ENCODE assay signal across 18 mouse cellular contexts in the genomic region with DNA sequence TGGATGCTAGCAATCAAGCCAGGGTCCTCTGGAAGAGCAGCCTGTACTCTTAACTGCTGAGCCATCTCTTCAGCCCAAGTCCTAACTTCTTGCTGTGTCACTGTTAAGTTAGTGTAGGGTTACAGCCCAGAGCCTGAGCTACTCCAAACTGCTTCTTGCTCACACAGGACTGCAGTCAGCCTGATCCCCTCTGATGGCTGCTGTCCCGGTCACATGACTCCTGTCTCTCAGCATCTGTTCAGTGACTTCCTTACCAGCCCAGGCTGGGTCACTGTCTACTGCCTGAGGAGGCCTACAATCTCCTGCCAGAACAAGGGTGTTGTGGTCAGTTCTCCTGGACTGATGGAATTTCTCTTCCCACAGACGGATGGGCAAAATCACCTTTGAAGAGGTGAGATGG. TPM values are rescaled to one million over a fixed set of nuclear protein-coding genes. Genes with fewer than 3 reads are reported as not detected.
DNase-seq lines count a peak whose midpoint lies in the region; ATAC-seq and TF ChIP-seq lines count a peak whose summit lies in the region.
"Had no signal": no experiment of that assay in that cellular context is flagged by ENCODE, and none has a peak within 500 bp of the region (broad histone marks: within the 10 kb centered on the region; RNA-seq: fewer than 3 reads in every experiment).

No protein-coding gene starts in this region.

- peak; percentile 58 for DNase-seq in gastrocnemius, adult 2 months
- no peak for DNase-seq in gastrocnemius, postnatal 36 days
- peak; percentile 35 for DNase-seq in thymus, adult 2 months
- no peak for DNase-seq in thymus, postnatal 25 days
- DNase-seq in embryonic facial prominence, embryonic 11.5 days (ENCODE audit: low spot score): peak; percentile 28
- no peak for DNase-seq in cerebellum, adult 8-10 months
- no peak for DNase-seq in urinary bladder, postnatal 36 days (ENCODE audit: low spot score in 2 of 2)
- DNase-seq: adrenal gland, postnatal 36 days; cerebellum, adult 11 months; gastrocnemius, postnatal 10 days; kidney, adult 8-10 months; liver, embryonic 13.5 days had no signal

- ATAC-seq in embryonic facial prominence, embryonic 11.5 days (replicated peaks; ENCODE audit: insufficient number of reproducible peaks, low FRiP score, low TSS enrichment, low read depth): no peak
- ATAC-seq: midbrain, embryonic 16.5 days had no signal

- no peak for TF ChIP-seq POLR2A in thymus, adult 2 months (IDR thresholded peaks at IDR 0.05; ENCODE audit: control insufficient read depth, extremely low read depth, insufficient read depth, low read length, poor library complexity)
- TF ChIP-seq POLR2A in small intestine, adult 2 months (IDR thresholded peaks at IDR 0.05; ENCODE audit: low read depth, low read length): no peak

- H3K9me3 ChIP-seq in embryonic facial prominence, embryonic 11.5 days (replicated peaks; ENCODE audit: control insufficient read depth, low read length): no peaks in the 10 kb centered on the region
- H3K9me3 ChIP-seq: forebrain, embryonic 10.5 days; heart, embryonic 15.5 days; hindbrain, embryonic 13.5 days; liver, embryonic 13.5 days had no signal

- no peaks in the 10 kb centered on the region for H3K36me3 ChIP-seq in thymus, adult 2 months (ENCODE audit: control insufficient read depth, insufficient read depth, low read length)
- H3K36me3 ChIP-seq in embryonic facial prominence, embryonic 11.5 days (replicated peaks; ENCODE audit: control insufficient read depth, insufficient read depth, low read depth, low read length): no peaks in the 10 kb centered on the region
- H3K36me3 ChIP-seq in small intestine, adult 2 months (ENCODE audit: control insufficient read depth, insufficient read depth, low read length): no peaks in the 10 kb centered on the region
- H3K36me3 ChIP-seq: forebrain, embryonic 10.5 days; heart, embryonic 15.5 days; hindbrain, embryonic 13.5 days; liver, embryonic 13.5 days had no signal

- H3K27ac ChIP-seq in gastrocnemius, adult 2 months: no peak overlapping the region
- peak overlapping the region; percentile 58 for H3K27ac ChIP-seq in thymus, adult 2 months (ENCODE audit: control insufficient read depth, insufficient read depth, low read length)
- H3K27ac ChIP-seq in embryonic facial prominence, embryonic 11.5 days (replicated peaks; ENCODE audit: low read depth, low read length): no peak overlapping the region
- peak overlapping the region; percentile 0; the same call in 1 of the 2 replicates for H3K27ac ChIP-seq in small intestine, adult 2 months (ENCODE audit: insufficient read depth, low read depth, low read length)
- H3K27ac ChIP-seq: forebrain, embryonic 10.5 days; heart, embryonic 15.5 days; hindbrain, embryonic 13.5 days; layer of hippocampus, adult 2 months; liver, embryonic 13.5 days had no signal

- H3K4me2 ChIP-seq in embryonic facial prominence, embryonic 11.5 days (ENCODE audit: low read depth, low read length): no peak overlapping the region
- H3K4me2 ChIP-seq: heart, embryonic 15.5 days; hindbrain, embryonic 13.5 days; liver, embryonic 13.5 days had no signal

- 44% methylated on average over 2 of the region's 2 CpGs for WGBS in thymus, adult 2 months
- 69% methylated on average over 2 of the region's 2 CpGs for WGBS in embryonic facial prominence, embryonic 11.5 days
- 62% methylated on average over 2 of the region's 2 CpGs for WGBS in small intestine, adult 2 months

- H3K4me3 ChIP-seq in gastrocnemius, adult 2 months: no peak overlapping the region
- H3K4me3 ChIP-seq in thymus, adult 2 months (ENCODE audit: control insufficient read depth, insufficient read depth, low read length): no peak overlapping the region
- H3K4me3 ChIP-seq in embryonic facial prominence, embryonic 11.5 days (ENCODE audit: low read depth, low read length): no peak overlapping the region
- no peak overlapping the region for H3K4me3 ChIP-seq in small intestine, adult 2 months (ENCODE audit: low read depth, low read length)
- H3K4me3 ChIP-seq: forebrain, embryonic 10.5 days; heart, embryonic 15.5 days; hindbrain, embryonic 13.5 days; layer of hippocampus, adult 2 months; liver, embryonic 13.5 days had no signal

- no peak for TF ChIP-seq CTCF in gastrocnemius, adult 2 months (IDR thresholded peaks at IDR 0.05)
- no peak for TF ChIP-seq CTCF in thymus, adult 2 months (IDR thresholded peaks at IDR 0.05; ENCODE audit: borderline replicate concordance, control insufficient read depth, extremely low read depth, insufficient read depth, low read length, poor library complexity)
- TF ChIP-seq CTCF in small intestine, adult 2 months (IDR thresholded peaks at IDR 0.05; ENCODE audit: extremely low read depth, insufficient read length, insufficient replicate concordance, low read depth, low read length): no peak

- intact Hi-C loops in gastrocnemius, adult 2 months (cut with DNase I): no loop called here
- intact Hi-C loops in gastrocnemius, postnatal 36 days (cut with DNase I): no loop called here

- no peaks in the 10 kb centered on the region for H3K27me3 ChIP-seq in thymus, adult 2 months (ENCODE audit: control insufficient read depth, insufficient read depth, low read length)
- no peaks in the 10 kb centered on the region for H3K27me3 ChIP-seq in embryonic facial prominence, embryonic 11.5 days (ENCODE audit: control insufficient read depth, insufficient read depth, low read length)
- H3K27me3 ChIP-seq in small intestine, adult 2 months (ENCODE audit: control insufficient read depth, insufficient read depth, low read length): no peaks in the 10 kb centered on the region; the same call in 1 of the 2 replicates
- H3K27me3 ChIP-seq: heart, embryonic 15.5 days; hindbrain, embryonic 13.5 days had no signal

- peaks cover 60% of the 10 kb centered on the region for H3K4me1 ChIP-seq in thymus, adult 2 months (replicated peaks; ENCODE audit: control insufficient read depth, insufficient read depth, low read length)
- H3K4me1 ChIP-seq in embryonic facial prominence, embryonic 11.5 days (ENCODE audit: control insufficient read depth, insufficient read depth, low read length): no peaks in the 10 kb centered on the region
- H3K4me1 ChIP-seq in small intestine, adult 2 months (ENCODE audit: control insufficient read depth, insufficient read depth, insufficient read length, low read length): peaks cover 2% of the 10 kb centered on the region; the same call in 1 of the 2 replicates
- H3K4me1 ChIP-seq: forebrain, embryonic 10.5 days; heart, embryonic 15.5 days; hindbrain, embryonic 13.5 days; liver, embryonic 13.5 days had no signal

- no peak overlapping the region for H3K9ac ChIP-seq in embryonic facial prominence, embryonic 11.5 days (replicated peaks; ENCODE audit: low read length)
- H3K9ac ChIP-seq: heart, embryonic 15.5 days; hindbrain, embryonic 13.5 days; liver, embryonic 13.5 days had no signal

RNA-seq across cellular contexts. Expression of a gene that starts 18.9 kb away (rescaled TPM):
- 1 to 10 TPM in 1 of 2 experiments, under 1 TPM in 1; 0.43 to 1.1 TPM for total RNA-seq in gastrocnemius, adult 2 months (2021)
- total RNA-seq in gastrocnemius, postnatal 36 days (2021): under 1 TPM; 0.38 to 0.57 TPM
- polyA plus RNA-seq in thymus, adult 2 months (2012; rRNA removed): 56.8 and 57.5 TPM in 2 replicates
- 0.08 and 0.14 TPM in 2 replicates for polyA plus RNA-seq in embryonic facial prominence, embryonic 11.5 days (2014; fragmentation: Nextera tagmentation; extraction: Ambion mirVana)
- 3.4 and 7.4 TPM in 2 replicates for polyA plus RNA-seq in small intestine, adult 2 months (2012; rRNA removed)

RNA-seq across cellular contexts. Expression of a gene that starts 29.0 kb away (rescaled TPM):
- total RNA-seq in gastrocnemius, adult 2 months (2021): 100 to 1,000 TPM; 111 to 117 TPM
- 100 to 1,000 TPM in 1 of 2 experiments, 10 to 100 TPM in 1; 93.3 to 102 TPM for total RNA-seq in gastrocnemius, postnatal 36 days (2021)
- 198 and 218 TPM in 2 replicates for polyA plus RNA-seq in thymus, adult 2 months (2012; rRNA removed)
- polyA plus RNA-seq in embryonic facial prominence, embryonic 11.5 days (2014; fragmentation: Nextera tagmentation; extraction: Ambion mirVana): 54.6 and 54.8 TPM in 2 replicates
- 302 and 331 TPM in 2 replicates for polyA plus RNA-seq in small intestine, adult 2 months (2012; rRNA removed)

Comparison
In these comparisons a context has a peak if more than half of its experiments do, and no peak if none do; other contexts are left out.
1. DNase-seq: peak in gastrocnemius, adult 2 months (single experiment), thymus, adult 2 months (single experiment) and embryonic facial prominence, embryonic 11.5 days (single experiment); none in gastrocnemius, postnatal 36 days (0 of 2), thymus, postnatal 25 days (single experiment), cerebellum, adult 8-10 months (single experiment) and urinary bladder, postnatal 36 days (0 of 2).
2. H3K27ac ChIP-seq: peak in thymus, adult 2 months (single experiment) and small intestine, adult 2 months (single experiment); none in gastrocnemius, adult 2 months (single experiment) and embryonic facial prominence, embryonic 11.5 days (single experiment).